Mouse (Mus musculus): ENCODE results near the gene Irf1. TPM values are rescaled to one million over a fixed set of nuclear protein-coding genes. Genes with fewer than 3 reads are reported as not detected.

The Irf1 gene
- polyA plus RNA-seq (2012; rRNA removed), result 10.9 and 13.8 TPM in 2 replicates

DNA sequence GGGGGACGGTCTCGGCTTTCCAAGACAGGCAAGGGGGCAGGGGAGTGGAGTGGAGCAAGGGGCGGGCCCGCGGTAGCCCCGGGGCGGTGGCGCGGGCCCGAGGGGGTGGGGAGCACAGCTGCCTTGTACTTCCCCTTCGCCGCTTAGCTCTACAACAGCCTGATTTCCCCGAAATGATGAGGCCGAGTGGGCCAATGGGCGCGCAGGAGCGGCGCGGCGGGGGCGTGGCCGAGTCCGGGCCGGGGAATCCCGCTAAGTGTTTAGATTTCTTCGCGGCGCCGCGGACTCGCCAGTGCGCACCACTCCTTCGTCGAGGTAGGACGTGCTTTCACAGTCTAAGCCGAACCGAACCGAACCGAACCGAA is at the start of gene Irf1:
Gene Irf1, plus strand, starts transcription at position 255 of the 365 bp plus-strand sequence.
- peak within 1 kb of the TSS; percentile 82 for H3K4me3 ChIP-seq (ENCODE audit: insufficient read depth, low read length)

GRCm38 (mm10) chr11:53720715-53721114 is 49.1 kb upstream of the Irf1 start, which contains the start of gene Il5:
Il5 (plus strand) TSS chr11:53720794.
- TF ChIP-seq CTCF (IDR thresholded peaks at IDR 0.05; ENCODE audit: extremely low read depth, insufficient read depth, low read length) (no peak), POLR2A (IDR thresholded peaks at IDR 0.05; ENCODE audit: extremely low read depth, insufficient read depth, low read length) (no peak)
- no peak within 1 kb of the TSS for H3K4me3 ChIP-seq (ENCODE audit: insufficient read depth, low read length)
- H3K27ac ChIP-seq (ENCODE audit: insufficient read depth, low read length), result no peak within 1 kb of the TSS
- H3K4me1 ChIP-seq (ENCODE audit: control insufficient read depth, insufficient read depth, low read length), result no peaks in the 10 kb centered on the region

More for the DNA sequence above, at the start of gene Irf1:
- Histone ChIP-seq H3K27ac (ENCODE audit: insufficient read depth, low read length) (peak within 1 kb of the TSS; percentile 79), H3K4me1 (ENCODE audit: control insufficient read depth, insufficient read depth, low read length) (no peaks in the 10 kb centered on the region)
- TF ChIP-seq CTCF (IDR thresholded peaks at IDR 0.05; ENCODE audit: extremely low read depth, insufficient read depth, low read length), result no peak
- TF ChIP-seq POLR2A (IDR thresholded peaks at IDR 0.05; ENCODE audit: extremely low read depth, insufficient read depth, low read length), result peak; percentile 70

GRCm38 (mm10) chr11:53731457-53731856 is 38.4 kb upstream of the Irf1 start:
- TF ChIP-seq CTCF (IDR thresholded peaks at IDR 0.05; ENCODE audit: extremely low read depth, insufficient read depth, low read length) (no peak), POLR2A (IDR thresholded peaks at IDR 0.05; ENCODE audit: extremely low read depth, insufficient read depth, low read length) (no peak)
- Histone ChIP-seq H3K4me1 (ENCODE audit: control insufficient read depth, insufficient read depth, low read length) (no peaks in the 10 kb centered on the region), H3K27ac (ENCODE audit: insufficient read depth, low read length) (no peak overlapping the region), H3K4me3 (ENCODE audit: insufficient read depth, low read length) (no peak overlapping the region)

- H3K4me1 ChIP-seq (ENCODE audit: control insufficient read depth, insufficient read depth, low read length), result no peaks in the 10 kb centered on the region
- no peak for TF ChIP-seq CTCF (IDR thresholded peaks at IDR 0.05; ENCODE audit: extremely low read depth, insufficient read depth, low read length)
- TF ChIP-seq POLR2A (IDR thresholded peaks at IDR 0.05; ENCODE audit: extremely low read depth, insufficient read depth, low read length), result no peak
- no peak overlapping the region for H3K27ac ChIP-seq (ENCODE audit: insufficient read depth, low read length)
- no peak overlapping the region for H3K4me3 ChIP-seq (ENCODE audit: insufficient read depth, low read length)
These were observed 37.6 kb upstream of the Irf1 start for GRCm38 (mm10) chr11:53732244-53732643.

- no peak overlapping the region for H3K27ac ChIP-seq (ENCODE audit: insufficient read depth, low read length)
- no peak overlapping the region for H3K4me3 ChIP-seq (ENCODE audit: insufficient read depth, low read length)
- H3K4me1 ChIP-seq (ENCODE audit: control insufficient read depth, insufficient read depth, low read length), result no peaks in the 10 kb centered on the region
- TF ChIP-seq CTCF (IDR thresholded peaks at IDR 0.05; ENCODE audit: extremely low read depth, insufficient read depth, low read length) (no peak), POLR2A (IDR thresholded peaks at IDR 0.05; ENCODE audit: extremely low read depth, insufficient read depth, low read length) (no peak)
These were observed 36.0 kb upstream of the Irf1 start for GRCm38 (mm10) chr11:53733824-53734223.

- H3K4me3 ChIP-seq (ENCODE audit: insufficient read depth, low read length), result no peak overlapping the region
- no peaks in the 10 kb centered on the region for H3K4me1 ChIP-seq (ENCODE audit: control insufficient read depth, insufficient read depth, low read length)
- H3K27ac ChIP-seq (ENCODE audit: insufficient read depth, low read length), result no peak overlapping the region
- no peak for TF ChIP-seq CTCF (IDR thresholded peaks at IDR 0.05; ENCODE audit: extremely low read depth, insufficient read depth, low read length)
- TF ChIP-seq POLR2A (IDR thresholded peaks at IDR 0.05; ENCODE audit: extremely low read depth, insufficient read depth, low read length), result no peak
These were observed 35.4 kb upstream of the Irf1 start for GRCm38 (mm10) chr11:53734431-53734830.

- TF ChIP-seq CTCF (IDR thresholded peaks at IDR 0.05; ENCODE audit: extremely low read depth, insufficient read depth, low read length) (no peak), POLR2A (IDR thresholded peaks at IDR 0.05; ENCODE audit: extremely low read depth, insufficient read depth, low read length) (no peak)
- no peak overlapping the region for H3K27ac ChIP-seq (ENCODE audit: insufficient read depth, low read length)
- H3K4me1 ChIP-seq (ENCODE audit: control insufficient read depth, insufficient read depth, low read length), result no peaks in the 10 kb centered on the region
- no peak overlapping the region for H3K4me3 ChIP-seq (ENCODE audit: insufficient read depth, low read length)
These were observed 34.7 kb upstream of the Irf1 start for GRCm38 (mm10) chr11:53734970-53735681.

- Histone ChIP-seq H3K27ac (ENCODE audit: insufficient read depth, low read length) (no peak overlapping the region), H3K4me3 (ENCODE audit: insufficient read depth, low read length) (no peak overlapping the region)
- no peak for TF ChIP-seq POLR2A (IDR thresholded peaks at IDR 0.05; ENCODE audit: extremely low read depth, insufficient read depth, low read length)
- peak; percentile 88 for TF ChIP-seq CTCF (IDR thresholded peaks at IDR 0.05; ENCODE audit: extremely low read depth, insufficient read depth, low read length)
These were observed 34.0 kb upstream of the Irf1 start for GRCm38 (mm10) chr11:53735682-53736245.

DNA sequence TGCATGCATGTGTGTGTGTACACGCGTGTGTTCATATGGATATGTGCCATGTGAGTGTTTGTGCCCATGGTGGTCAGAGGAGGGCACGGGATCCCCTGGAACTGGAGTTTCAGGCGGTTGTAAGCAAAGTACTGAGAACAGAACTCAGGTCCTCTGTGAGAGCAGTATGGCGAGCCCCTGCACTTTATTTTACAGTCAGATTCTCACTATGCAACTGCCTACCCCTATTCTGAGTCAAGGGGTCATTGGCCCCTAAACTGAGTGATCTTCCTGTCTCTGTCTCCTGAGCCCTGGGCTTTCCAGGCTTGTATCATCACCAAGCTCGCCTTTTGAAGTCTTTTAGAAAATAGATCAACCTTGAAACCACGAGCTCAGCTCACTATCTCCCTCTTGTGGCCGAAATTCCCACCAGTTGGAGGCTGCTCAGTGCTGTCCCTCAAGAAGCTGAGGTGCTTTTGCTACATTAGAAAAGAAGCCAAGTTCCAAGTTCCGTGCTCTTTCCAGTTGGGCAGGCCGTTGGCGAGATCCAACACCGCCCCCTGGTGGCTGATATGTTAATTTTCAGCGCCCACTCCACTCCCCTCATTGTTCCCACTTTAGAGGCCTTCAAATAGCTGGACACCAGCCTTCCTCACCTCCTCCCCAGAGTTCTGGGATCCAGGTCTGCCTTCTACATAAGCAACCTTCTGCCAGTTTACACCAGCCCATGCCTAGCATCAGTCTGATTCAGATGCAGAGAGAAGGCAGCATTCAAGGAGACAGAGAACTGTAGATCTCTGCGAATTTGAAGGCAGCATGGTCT is 32.8 kb upstream of the Irf1 start:
- Histone ChIP-seq H3K4me3 (ENCODE audit: insufficient read depth, low read length) (no peak overlapping the region), H3K27ac (ENCODE audit: insufficient read depth, low read length) (no peak overlapping the region), H3K4me1 (ENCODE audit: control insufficient read depth, insufficient read depth, low read length) (no peaks in the 10 kb centered on the region)
- peak; percentile 52 for TF ChIP-seq CTCF (IDR thresholded peaks at IDR 0.05; ENCODE audit: extremely low read depth, insufficient read depth, low read length)
- no peak for TF ChIP-seq POLR2A (IDR thresholded peaks at IDR 0.05; ENCODE audit: extremely low read depth, insufficient read depth, low read length)

More at GRCm38 (mm10) chr11:53735682-53736245, 34.0 kb upstream of the Irf1 start:
- no peaks in the 10 kb centered on the region for H3K4me1 ChIP-seq (ENCODE audit: control insufficient read depth, insufficient read depth, low read length)

All from cortical plate, adult 2 months (tissue).